Mouse (Mus musculus) heart, postnatal 0 days (tissue): ENCODE results near the gene Fjx1. TPM values are rescaled to one million over a fixed set of nuclear protein-coding genes. Genes with fewer than 3 reads are reported as not detected.

Experiments used
- ATAC-seq: fragments of 200-750 bp; cut with Nextera tagmentation; 2 replicates; pipeline ENCODE4 v1.8.0; 2017; ENCODE audit warnings: low read depth, moderate number of reproducible peaks, moderate library complexity; ENCODE audit not compliant: insufficient read depth
- DNase-seq: peaks from one replicate; pipeline ENCODE4 v3.0.0-alpha.2; 2016; ENCODE audit warnings: low spot score
- H3K27ac ChIP-seq: fragments of 300-500 bp; sonication (generic); 2 replicates; pipeline ENCODE4 v1.5.1; 2014; ENCODE audit warnings: low read depth, mild to moderate bottlenecking
- H3K27me3 ChIP-seq: fragments of 300-500 bp; sonication (generic); 2 replicates; pipeline ENCODE4 v1.6.1; 2014; ENCODE audit warnings: low read length, mixed read lengths; ENCODE audit not compliant: control insufficient read depth, insufficient read depth
- H3K36me3 ChIP-seq: fragments of 300-500 bp; sonication (generic); replicated peaks from 2 replicates; pipeline ENCODE4 v1.6.1; 2014; ENCODE audit warnings: low read length, mixed read lengths; ENCODE audit not compliant: control insufficient read depth, insufficient read depth
- H3K4me1 ChIP-seq: fragments of 300-500 bp; sonication (generic); 2 replicates; pipeline ENCODE4 v1.6.1; 2014; ENCODE audit warnings: antibody characterized with exemption; ENCODE audit not compliant: control insufficient read depth, insufficient read depth
- H3K4me2 ChIP-seq: fragments of 300-500 bp; sonication (generic); 2 replicates; pipeline ENCODE4 v1.6.1; 2014; ENCODE audit warnings: low read depth, mild to moderate bottlenecking, low read length, moderate library complexity
- H3K4me3 ChIP-seq: fragments of 300-500 bp; sonication (generic); 2 replicates; pipeline ENCODE4 v1.5.1; 2014; ENCODE audit warnings: low read depth, low read length
- H3K9ac ChIP-seq: fragments of 300-500 bp; sonication (generic); replicated peaks from 2 replicates; pipeline ENCODE4 v1.6.1; 2014; ENCODE audit warnings: low read depth, low read length, mixed read lengths
- H3K9me3 ChIP-seq: fragments of 300-500 bp; sonication (generic); replicated peaks from 2 replicates; pipeline ENCODE4 v1.6.1; 2016; ENCODE audit warnings: low read length; ENCODE audit not compliant: control insufficient read depth
- CTCF ChIP-seq: IDR thresholded peaks from 2 replicates; pipeline ENCODE4 v1.5.1; 2016; ENCODE audit warnings: antibody characterized with exemption, control low read depth, low read depth
- EP300 ChIP-seq: IDR thresholded peaks from 2 replicates; pipeline ENCODE4 v1.6.1; 2016; ENCODE audit warnings: antibody characterized with exemption, low read depth
- WGBS: fragments of 180-500 bp; shearing (Covaris S2); extraction: QIAGEN DNeasy Blood & Tissue Kit; methylation state at CpG from one replicate; pipeline ENCODE4 v1.1.7; 2014; 5-methylcytosine and 5-hydroxymethylcytosine counted together
- polyA plus RNA-seq: library from polyadenylated mRNA; unstranded; fragments of >200 nt; fragmentation: Nextera tagmentation; extraction: Ambion mirVana; gene quantifications from 2 replicates; pipeline ENCODE4 v1.2.1, GENCODE M21; 2015
- total RNA-seq: library from RNA; depleted of rRNA; stranded (reverse); fragments of >200 nt; gene quantifications from 2 replicates; pipeline ENCODE4 v1.2.3, GENCODE M21; 2014; ENCODE audit warnings: low replicate concordance

Fjx1 gene
- total and polyA plus RNA-seq, 2 experiments from 2014 or later = 0.74 to 2.7 TPM

DNA sequence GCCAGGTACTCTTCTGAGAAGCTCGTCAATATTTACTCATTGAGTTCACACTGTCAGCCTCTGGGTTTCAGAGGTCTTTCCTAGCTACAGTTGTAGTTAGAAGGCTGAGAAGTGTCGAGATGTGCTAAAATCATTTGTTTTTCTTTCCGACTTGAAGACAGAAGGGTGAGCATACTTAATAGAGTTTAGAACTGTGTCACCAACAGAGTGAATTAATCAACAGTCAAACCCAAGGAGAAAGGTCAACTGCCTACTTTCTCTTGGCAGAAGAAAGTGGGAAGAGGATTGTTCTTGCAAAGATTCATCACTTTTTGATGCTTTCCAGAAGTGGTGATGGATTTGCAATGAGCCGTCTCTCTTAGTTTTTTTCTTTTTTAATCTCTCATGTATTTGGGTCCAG is 5.4 kb downstream of the Fjx1 start:
- Histone ChIP-seq H3K27me3 (peaks cover 18% of the 10 kb centered on the region), H3K4me2 (no peak overlapping the region), H3K27ac (no peak overlapping the region), H3K9me3 (no peaks in the 10 kb centered on the region), H3K36me3 (no peaks in the 10 kb centered on the region), H3K4me3 (no peak overlapping the region), H3K9ac (no peak overlapping the region), H3K4me1 (peaks cover under 1% of the 10 kb centered on the region; the same call in 1 of the 2 replicates)
- DNase-seq = no peak
- ATAC-seq = no peak
- TF ChIP-seq EP300 (no peak), CTCF (no peak)
- 73% methylated on average over 4 of the region's 4 CpGs for WGBS

GRCm38 (mm10) chr2:102437357-102438030 is 14.8 kb downstream of the Fjx1 start:
- no peak for ATAC-seq
- H3K27me3 ChIP-seq = no peaks in the 10 kb centered on the region

GRCm38 (mm10) chr2:102433879-102434278 is 18.4 kb downstream of the Fjx1 start:
- WGBS = 86% methylated on average over 1 of the region's 1 CpGs
- no peaks in the 10 kb centered on the region for H3K36me3 ChIP-seq

More at GRCm38 (mm10) chr2:102437357-102438030, 14.8 kb downstream of the Fjx1 start:
- no peaks in the 10 kb centered on the region for H3K36me3 ChIP-seq
- WGBS = 57% methylated on average over 8 of the region's 8 CpGs
- no peak overlapping the region for H3K4me2 ChIP-seq
- DNase-seq = no peak
- H3K4me1 ChIP-seq = no peaks in the 10 kb centered on the region
- H3K9ac ChIP-seq = no peak overlapping the region
- no peak overlapping the region for H3K27ac ChIP-seq
- no peak for TF ChIP-seq EP300
- no peak for TF ChIP-seq CTCF
- H3K4me3 ChIP-seq = no peak overlapping the region
- no peaks in the 10 kb centered on the region for H3K9me3 ChIP-seq

DNA sequence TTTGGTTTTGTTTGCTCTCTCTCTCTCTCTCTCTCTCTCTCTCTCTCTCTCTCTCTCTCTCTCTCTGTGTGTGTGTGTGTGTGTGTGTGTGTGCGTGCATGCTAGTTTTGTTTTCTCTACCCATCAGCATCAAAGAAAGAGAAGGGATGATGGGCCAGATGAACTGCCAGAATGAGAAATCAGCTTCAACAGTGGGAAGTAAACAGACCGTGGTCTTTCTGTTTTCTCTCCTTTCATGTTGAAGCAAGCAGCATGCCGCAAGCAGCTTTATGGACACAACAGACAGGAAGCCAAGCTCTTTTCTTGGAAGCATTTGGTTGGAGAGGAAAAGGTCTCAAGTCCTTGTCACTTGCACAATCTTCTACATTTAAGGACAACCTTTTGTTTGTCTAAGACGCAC is 21.2 kb downstream of the Fjx1 start:
- 65% methylated on average over 4 of the region's 4 CpGs for WGBS

More at GRCm38 (mm10) chr2:102433879-102434278, 18.4 kb downstream of the Fjx1 start:
- Histone ChIP-seq H3K4me3 (no peak overlapping the region), H3K4me1 (no peaks in the 10 kb centered on the region), H3K27ac (no peak overlapping the region), H3K4me2 (no peak overlapping the region), H3K27me3 (no peaks in the 10 kb centered on the region), H3K9me3 (no peaks in the 10 kb centered on the region), H3K9ac (no peak overlapping the region)
- no peak for TF ChIP-seq EP300
- no peak for TF ChIP-seq CTCF
- ATAC-seq = no peak
- DNase-seq = no peak

DNA sequence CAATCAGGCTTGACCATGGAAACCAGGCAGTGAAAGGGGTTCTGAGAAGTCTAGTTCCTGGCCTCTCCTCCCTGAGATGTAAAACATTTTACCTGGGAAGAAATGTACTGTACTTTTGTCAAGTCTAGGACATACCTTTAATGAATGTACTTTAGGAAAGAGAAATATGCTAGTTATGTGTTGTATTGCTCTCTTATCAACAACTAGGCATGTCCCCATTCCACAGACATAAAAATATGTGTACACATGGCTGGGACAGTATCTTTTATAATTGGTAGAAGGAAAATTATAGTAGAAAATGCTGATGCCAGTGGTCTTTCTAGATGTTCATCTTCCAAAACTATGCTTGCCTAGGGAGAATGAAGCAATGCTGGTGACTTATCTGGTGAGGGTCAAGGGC is 24.3 kb downstream of the Fjx1 start:
- TF ChIP-seq EP300 = no peak
- no peak for TF ChIP-seq CTCF
- DNase-seq (no peak), ATAC-seq (no peak)
- no peaks in the 10 kb centered on the region for H3K36me3 ChIP-seq
- H3K4me2 ChIP-seq = no peak overlapping the region
- H3K27me3 ChIP-seq = no peaks in the 10 kb centered on the region
- no peak overlapping the region for H3K27ac ChIP-seq
- no peaks in the 10 kb centered on the region for H3K4me1 ChIP-seq
- no peaks in the 10 kb centered on the region for H3K9me3 ChIP-seq
- H3K4me3 ChIP-seq = no peak overlapping the region
- no peak overlapping the region for H3K9ac ChIP-seq

More for the DNA sequence above, 21.2 kb downstream of the Fjx1 start:
- no peak for ATAC-seq
- TF ChIP-seq CTCF = no peak
- no peak for TF ChIP-seq EP300
- Histone ChIP-seq H3K27me3 (no peaks in the 10 kb centered on the region), H3K9me3 (no peaks in the 10 kb centered on the region), H3K9ac (no peak overlapping the region), H3K4me2 (no peak overlapping the region), H3K27ac (no peak overlapping the region), H3K36me3 (no peaks in the 10 kb centered on the region), H3K4me1 (no peaks in the 10 kb centered on the region), H3K4me3 (no peak overlapping the region)
- DNase-seq = no peak

GRCm38 (mm10) chr2:102426434-102426833 is 25.9 kb downstream of the Fjx1 start:
- Histone ChIP-seq H3K4me2 (no peak overlapping the region), H3K9me3 (no peaks in the 10 kb centered on the region), H3K27me3 (no peaks in the 10 kb centered on the region), H3K4me1 (no peaks in the 10 kb centered on the region), H3K9ac (no peak overlapping the region), H3K4me3 (no peak overlapping the region), H3K27ac (no peak overlapping the region), H3K36me3 (no peaks in the 10 kb centered on the region)
- no peak for DNase-seq
- no peak for ATAC-seq
- 84% methylated on average over 3 of the region's 3 CpGs for WGBS
- TF ChIP-seq EP300 = no peak
- no peak for TF ChIP-seq CTCF
